Mouse (Mus musculus) cerebellum, postnatal 14 days (tissue): ENCODE measurements around the gene Sag.
"Not testable (repeated sequence)": the region's sequence is repeated elsewhere in the genome, so short reads cannot be mapped to it uniquely, and the experiment has no call there.

ENCODE experiments used
- DNase-seq, 2 experiments: peaks; one replicate each; pipeline ENCODE4 v3.0.0; 2021; ENCODE audit warnings: mixed read lengths in 2 of 2

The Sag gene

DNA sequence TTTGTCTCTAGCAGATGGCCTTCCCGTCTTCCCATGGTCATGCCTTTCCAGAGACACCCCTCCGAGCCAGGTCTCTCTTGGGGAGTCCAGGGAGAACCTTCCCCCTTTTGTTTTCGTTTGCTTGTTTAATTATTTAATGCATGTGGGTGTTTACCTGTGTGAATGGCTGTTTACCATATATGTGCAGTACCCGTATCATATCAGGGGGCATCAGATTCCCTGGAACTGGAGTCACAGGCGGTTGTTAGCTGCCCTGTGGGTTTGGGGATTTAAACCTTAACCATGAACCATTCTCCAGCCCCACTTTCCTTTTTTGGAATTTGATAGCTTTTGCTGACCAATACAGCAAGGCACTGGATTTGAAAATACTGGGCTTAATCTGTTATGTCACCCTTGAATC lies 21.8 kb downstream of the Sag start:
- DNase-seq: no peak

GRCm38 (mm10) chr1:87825991-87826390 lies 22.5 kb downstream of the Sag start:
- DNase-seq: no peak

DNA sequence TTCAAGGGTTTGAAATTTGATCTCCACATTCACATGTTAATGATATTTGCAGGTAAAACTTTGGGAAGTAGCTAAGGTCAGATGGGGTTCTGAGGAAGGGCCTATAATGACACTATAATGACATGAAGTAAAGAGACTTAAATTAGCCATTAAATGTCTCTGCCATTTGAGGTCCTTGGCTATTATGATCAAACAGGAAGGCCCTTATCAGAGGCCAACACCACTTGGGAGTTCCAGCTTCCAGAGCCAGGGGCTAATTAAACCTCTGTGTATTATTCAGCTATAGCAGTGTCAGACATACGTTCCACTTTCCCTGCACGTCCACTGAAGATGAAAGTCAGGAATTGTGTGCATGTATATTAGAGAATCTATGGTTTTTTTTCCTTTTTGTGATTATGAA lies 23.0 kb downstream of the Sag start:
- no peak for DNase-seq

- not testable (repeated sequence) for DNase-seq
These were observed 24.0 kb downstream of the Sag start for GRCm38 (mm10) chr1:87827476-87827875.

DNA sequence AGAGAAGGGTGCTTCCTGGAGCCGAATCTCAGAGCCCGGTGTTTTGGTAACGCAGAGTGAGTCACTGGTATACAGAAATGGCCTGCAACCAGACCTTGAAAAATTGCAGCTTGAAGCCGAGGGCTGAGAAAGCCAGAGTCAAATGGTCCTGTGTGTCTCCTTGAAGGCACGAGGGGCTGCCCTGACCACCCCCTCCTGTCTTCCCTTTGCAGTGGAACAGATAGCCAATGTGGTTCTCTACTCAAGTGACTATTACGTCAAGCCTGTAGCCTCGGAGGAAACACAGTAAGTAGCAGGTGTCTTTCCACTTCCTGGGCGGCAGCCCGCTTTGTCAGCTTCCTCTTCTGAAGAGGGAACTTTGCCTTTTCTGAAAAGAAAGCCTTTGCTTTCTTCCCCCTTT lies 24.7 kb downstream of the Sag start:
- no peak for DNase-seq

GRCm38 (mm10) chr1:87828926-87829580 lies 25.6 kb downstream of the Sag start:
- DNase-seq: no peak

GRCm38 (mm10) chr1:87829621-87830211 lies 26.2 kb downstream of the Sag start:
- no peak for DNase-seq

GRCm38 (mm10) chr1:87836453-87836852 lies 33.0 kb downstream of the Sag start:
- DNase-seq: no peak

DNA sequence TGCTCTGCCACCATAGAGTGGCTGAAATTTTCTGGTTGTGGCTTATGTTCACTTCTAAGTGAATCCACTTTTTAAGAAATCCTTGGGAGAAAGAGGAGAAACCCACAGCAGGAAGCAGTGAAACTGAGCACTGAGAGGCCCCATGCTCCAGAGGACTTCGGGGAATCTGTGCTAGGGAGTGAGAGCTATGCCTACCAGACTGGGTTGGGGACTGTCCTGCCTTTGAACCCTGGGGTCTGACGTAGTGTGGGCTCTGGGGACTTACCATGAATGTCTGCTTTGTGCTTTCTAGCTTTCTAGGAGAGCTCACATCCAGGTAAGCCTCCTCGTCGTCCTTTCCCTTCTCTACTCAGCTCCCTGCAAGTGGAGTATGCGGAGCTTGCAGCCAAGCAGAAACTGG lies 33.5 kb downstream of the Sag start:
- DNase-seq: no peak

- no peak for DNase-seq
These were observed 37.1 kb downstream of the Sag start for GRCm38 (mm10) chr1:87840411-87841208.

DNA sequence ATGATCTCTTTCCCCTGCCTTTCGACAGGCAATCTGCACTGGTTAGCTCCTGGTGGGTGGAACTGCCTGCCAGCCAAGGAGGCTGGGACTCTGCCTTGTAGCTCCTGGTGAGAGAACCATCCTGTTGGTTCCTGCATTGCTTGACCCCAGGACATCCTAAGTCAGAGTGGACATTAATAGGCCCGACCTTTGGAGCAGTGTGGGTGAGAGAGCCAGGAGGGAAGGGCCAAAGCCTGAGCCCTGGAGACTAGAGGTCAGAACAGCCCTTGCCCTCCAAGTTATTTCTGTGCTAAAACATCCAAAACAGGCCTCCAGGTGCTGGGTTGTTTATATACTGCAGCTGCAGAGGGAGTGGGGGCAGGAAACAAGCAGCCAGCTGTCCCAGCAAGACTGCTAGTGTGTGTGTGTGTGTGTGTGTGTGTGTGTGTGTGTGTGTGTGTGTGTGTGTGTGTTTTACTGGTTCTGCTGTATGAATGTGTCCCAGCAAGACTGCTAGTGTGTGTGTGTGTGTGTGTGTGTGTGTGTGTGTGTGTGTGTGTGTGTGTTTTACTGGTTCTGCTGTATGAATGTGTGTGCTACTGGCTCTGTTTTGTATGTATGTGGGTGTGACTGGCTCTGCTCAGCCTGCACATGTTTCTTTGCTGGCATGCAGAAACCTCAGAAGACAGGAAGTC lies 43.5 kb downstream of the Sag start:
- DNase-seq: no peak

- no peak for DNase-seq
These were observed 44.1 kb downstream of the Sag start for GRCm38 (mm10) chr1:87847475-87848168.

DNA sequence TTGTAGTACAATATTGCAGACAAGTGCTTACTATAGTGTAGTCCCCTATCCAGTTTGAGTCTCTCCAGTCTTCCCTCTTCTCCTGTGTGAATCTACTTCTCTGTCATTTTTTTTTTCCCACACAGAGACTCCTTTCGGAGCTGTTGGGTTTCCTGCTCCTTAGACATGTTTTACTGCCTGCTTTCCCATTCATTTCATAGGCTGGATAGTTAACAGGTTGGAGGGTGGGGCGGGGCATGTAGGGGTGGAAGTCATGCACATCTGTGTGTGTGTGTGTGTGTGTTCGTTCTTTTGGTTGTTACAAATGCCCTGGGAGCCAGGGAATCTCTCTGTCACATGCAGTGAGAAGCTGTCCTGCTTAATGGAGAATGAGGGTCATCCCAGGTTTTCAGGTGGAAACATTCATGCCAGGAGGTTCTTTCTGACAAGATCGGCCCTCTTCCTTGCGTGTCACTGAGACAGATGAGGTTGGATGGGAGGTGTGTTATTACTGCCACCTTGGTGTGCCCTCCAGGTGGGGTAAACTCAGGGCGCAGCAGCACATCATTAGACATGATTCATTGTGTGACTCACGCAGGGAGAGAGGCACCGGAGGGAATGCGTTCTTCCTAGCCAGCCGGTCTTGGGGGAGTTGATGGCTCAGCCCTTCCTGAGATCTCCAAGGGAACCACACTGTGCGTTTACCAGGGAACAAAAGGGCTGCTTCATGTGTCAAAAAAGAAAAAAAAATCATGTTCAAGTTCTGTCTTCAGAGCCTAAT lies 44.9 kb downstream of the Sag start:
- DNase-seq: no peak

- DNase-seq: no peak
These were observed 45.8 kb downstream of the Sag start for GRCm38 (mm10) chr1:87849278-87849677.

GRCm38 (mm10) chr1:87851344-87851743 lies 47.9 kb downstream of the Sag start:
- no peak for DNase-seq

DNA sequence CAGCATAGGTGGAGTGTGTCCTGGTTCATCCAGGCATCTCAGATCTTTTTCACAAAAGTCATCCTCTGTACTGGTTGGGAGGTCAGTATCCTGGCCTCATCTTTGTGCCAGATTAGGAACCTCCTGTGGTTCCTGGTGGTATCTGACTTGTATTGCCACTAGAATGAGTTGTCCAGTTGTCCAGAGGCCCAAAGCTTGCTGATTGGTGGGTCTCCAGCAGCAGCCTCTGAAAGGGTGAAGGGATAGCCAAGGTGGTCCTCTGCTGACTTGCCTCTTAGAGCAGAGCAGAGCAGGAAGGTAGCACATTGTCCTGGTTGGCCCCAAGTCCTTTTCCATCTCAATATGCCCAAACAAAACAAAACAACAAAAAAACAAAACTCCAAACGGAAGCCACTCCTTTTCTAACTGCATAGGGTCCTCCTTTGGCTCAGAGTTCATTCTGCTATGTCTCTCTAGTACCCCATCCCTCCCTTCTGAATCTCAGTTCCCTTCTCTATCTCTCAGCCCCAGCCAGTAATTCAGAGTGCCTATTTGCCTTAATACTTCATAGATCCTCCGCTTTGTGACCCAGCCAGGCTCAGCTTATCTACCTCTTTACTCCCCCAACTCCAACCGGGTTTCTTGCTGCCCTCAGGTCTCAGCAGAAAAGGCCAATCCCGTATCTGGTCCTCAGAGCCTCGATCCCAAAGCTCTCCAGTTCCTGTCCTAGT lies 48.8 kb downstream of the Sag start:
- DNase-seq: peak in 1 of 2 experiments; percentile 26

GRCm38 (mm10) chr1:87852892-87853600 lies 49.6 kb downstream of the Sag start, which contains the start of gene Dgkd:
Gene Dgkd, plus strand, starts transcription at chr1:87853287.
- peak; percentile 88 to 92 for DNase-seq

GRCm38 (mm10) chr1:87853601-87854361 lies 50.3 kb downstream of the Sag start:
- peak; percentile 91 to 96 for DNase-seq

- peak in 1 of 2 experiments; percentile 38 for DNase-seq
These were observed 50.9 kb downstream of the Sag start for GRCm38 (mm10) chr1:87854411-87854810.

GRCm38 (mm10) chr1:87854851-87855251 lies 51.4 kb downstream of the Sag start:
- peak; percentile 44 to 64 for DNase-seq
